Mouse (Mus musculus): ENCODE results near the gene Mettl7b.
"Not testable (repeated sequence)": the region's sequence is repeated elsewhere in the genome, so short reads cannot be mapped to it uniquely, and the experiment has no call there.

Mettl7b gene

GRCm38 (mm10) chr10:128960590-128961584 is at the start of gene Mettl7b:
Mettl7b (minus strand) TSS chr10:128960988.
- peak; percentile 20 for DNase-seq (ENCODE audit: low spot score)

DNA sequence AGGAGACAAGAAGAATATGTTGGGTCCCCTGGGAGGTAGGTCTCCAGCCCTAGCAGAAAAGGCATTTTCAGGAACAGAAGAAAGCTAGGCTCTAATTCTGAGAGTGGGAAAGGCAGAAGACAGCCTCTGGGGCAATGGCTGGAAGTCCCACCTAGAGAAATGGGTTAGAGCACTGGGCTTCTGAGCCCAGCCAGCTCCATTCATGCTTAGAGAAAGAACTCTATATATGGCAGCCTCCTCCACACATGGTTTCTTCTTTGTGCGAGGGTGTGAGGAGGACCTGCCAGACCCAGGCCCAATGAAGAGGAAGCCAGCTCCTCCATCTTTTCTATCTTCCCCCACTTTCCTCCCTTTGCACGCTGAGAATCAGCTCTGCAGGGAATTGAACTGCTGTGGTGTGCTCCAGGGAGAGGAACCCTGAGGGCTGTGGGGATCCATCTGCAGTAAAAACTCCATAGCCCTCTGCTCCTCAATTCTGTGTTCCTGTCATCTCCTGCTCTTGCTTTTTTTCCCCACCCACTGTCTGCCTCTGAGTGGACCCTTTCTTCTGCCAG is 49.6 kb upstream of the Mettl7b start, which contains the start of gene Olfr763:
Olfr763 (plus strand) TSS at position 504 of the 554 bp plus-strand sequence.
- DNase-seq (ENCODE audit: low spot score) = no peak

DNA sequence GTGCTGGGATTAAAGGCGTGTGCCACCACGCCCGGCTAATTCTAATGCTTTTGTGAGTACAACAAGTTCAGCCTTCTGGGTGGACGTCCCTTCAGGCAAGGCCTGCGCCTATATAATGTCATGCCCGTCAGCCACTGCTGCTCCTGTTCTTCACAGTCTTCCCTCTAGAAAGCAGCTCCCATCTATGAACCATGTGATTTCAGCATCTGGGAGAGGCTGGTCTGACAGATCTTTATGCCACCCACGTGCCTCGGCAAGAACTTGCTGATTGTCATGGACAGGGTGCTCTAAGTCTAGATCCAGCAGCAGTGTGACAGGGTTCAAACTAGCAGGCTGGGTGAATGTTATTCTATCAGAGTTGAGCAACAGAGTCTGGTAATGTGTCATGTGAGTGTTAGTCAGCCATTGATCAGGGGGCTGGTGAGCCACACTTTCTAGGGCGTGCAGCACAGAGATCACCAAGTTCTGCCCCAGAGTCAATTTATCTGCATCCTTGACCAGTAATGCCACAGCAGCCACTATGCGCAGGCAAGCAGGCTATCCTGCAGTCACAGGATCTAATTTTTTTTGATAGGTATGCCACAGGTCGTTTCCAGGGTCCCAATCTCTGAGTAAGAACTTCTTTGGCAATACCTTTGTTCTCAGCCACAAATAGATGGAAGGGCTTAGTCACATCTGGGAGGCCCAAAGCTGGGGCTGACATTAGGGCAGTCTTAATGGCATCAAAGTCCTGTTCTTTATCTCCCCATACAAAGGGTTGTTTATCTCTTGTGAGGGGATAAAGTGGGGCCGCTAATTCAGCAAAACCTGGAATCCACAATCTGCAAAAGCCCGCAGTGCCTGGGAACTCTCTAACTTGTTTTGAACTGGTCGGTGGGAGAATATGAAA is 43.5 kb upstream of the Mettl7b start:
- DNase-seq (ENCODE audit: low spot score) = no peak

DNA sequence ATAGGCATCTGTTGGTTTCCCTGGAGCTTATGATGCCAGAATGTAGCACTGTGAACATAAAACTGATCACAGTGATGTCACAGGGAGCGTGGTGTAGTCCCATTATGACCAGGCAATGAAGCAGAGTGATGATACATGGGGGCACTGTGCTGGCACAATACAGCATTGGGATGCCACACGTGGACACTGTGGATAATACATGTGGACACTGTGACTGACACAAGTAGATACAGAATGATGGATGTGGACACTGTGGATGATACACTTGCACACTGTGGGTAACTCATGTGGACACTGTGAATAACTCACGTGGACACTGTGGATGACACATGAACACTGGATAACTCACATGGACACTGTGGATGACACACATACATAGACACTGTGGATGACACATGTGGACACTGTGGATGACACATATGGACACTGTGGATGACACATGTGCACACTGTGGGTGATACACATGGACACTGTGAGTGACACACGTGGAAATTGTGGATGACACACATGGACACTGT is 35.8 kb upstream of the Mettl7b start:
- DNase-seq (ENCODE audit: low spot score) = no peak

- DNase-seq (ENCODE audit: low spot score) = no peak
Measured at GRCm38 (mm10) chr10:128995796-128996195, 35.0 kb upstream of the Mettl7b start.

DNA sequence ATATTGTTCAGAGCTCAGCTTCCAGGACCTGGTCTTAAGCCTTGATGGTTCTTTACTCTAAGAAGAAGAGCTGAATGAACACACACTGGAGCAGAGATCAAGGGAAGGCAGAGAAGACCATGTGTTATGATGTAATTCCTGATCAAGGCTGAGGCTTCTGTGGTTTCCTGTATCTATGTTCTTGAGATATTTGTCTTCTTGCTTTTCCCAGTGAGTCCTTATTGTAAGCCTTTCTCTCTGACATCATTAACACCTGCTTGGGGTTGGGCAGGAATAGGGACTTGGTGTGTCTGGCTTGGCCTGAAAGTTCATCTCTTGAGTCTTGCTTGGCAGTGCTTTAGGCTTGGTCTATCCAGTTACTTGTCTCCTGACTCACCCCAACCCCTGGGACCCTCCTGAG is 30.2 kb upstream of the Mettl7b start:
- no peak for DNase-seq (ENCODE audit: low spot score)

- not testable (repeated sequence) for DNase-seq (ENCODE audit: low spot score)
Measured at GRCm38 (mm10) chr10:128990129-128990850, 29.5 kb upstream of the Mettl7b start.

GRCm38 (mm10) chr10:128989131-128989530 is 28.3 kb upstream of the Mettl7b start, which contains the start of gene Olfr9:
Olfr9 (plus strand) TSS chr10:128989431.
- DNase-seq (ENCODE audit: low spot score) = not testable (repeated sequence)

DNA sequence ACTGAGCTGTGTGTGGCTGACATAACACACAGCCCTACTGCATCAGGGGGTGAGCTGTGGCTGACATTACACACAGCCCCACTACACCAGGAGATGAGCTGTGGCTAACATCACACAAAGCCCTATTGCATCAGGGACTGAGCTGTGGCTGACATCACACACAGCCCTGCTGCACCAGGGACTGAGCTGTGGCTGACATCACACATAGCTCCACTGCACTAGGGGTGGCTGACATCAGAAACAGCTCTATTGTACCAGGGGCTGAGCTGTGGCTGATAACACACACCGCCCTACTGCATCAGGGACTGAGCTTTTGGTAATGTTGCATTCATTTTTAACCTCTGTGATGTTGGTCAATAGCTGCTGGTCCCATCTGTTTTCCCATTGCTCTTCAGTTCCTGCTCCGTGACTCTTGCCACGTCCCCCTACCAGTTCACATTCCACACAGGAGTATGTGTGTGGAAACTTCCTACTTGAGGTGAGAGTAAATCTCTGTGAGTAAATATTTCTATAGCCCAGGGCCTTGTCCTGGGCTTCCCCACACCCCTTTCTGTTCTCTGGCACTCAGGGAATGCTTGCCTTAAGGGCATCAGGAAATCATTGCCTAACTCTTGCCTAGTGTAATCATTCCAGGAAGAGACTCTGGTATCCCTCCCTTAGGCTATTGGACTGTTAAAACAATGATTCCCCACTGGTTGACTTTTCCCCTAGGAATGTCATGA is 20.0 kb upstream of the Mettl7b start:
- no peak for DNase-seq (ENCODE audit: low spot score)

DNA sequence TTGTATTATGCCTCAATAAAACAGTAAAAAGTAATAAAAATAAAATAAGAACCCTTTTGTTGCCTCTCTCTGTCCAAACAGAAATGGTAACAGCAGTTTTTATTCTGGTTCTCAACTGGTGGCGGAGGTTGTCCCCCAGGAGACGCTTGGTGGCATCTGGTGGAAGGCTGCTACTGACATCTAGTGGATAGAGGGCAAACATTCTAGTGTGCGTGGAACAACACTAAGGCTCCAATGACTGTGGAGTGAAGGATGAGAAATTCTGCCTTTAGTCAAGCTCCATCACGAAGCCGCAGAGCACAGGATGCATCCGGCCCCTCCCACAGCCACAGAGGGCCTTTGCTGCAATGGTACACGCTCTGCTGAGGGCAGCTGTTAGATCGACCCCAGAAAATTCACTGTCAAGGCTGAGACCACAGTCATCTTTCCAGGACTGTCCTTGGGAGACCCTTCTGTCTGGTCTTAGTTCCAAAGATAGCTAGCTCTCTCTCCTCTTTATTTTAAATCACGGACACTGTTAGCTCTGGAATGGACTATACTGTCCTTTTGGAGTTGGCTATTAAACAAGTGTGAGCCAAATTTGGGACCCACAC is 16.8 kb upstream of the Mettl7b start:
- peak; percentile 61 for DNase-seq (ENCODE audit: low spot score)

DNA sequence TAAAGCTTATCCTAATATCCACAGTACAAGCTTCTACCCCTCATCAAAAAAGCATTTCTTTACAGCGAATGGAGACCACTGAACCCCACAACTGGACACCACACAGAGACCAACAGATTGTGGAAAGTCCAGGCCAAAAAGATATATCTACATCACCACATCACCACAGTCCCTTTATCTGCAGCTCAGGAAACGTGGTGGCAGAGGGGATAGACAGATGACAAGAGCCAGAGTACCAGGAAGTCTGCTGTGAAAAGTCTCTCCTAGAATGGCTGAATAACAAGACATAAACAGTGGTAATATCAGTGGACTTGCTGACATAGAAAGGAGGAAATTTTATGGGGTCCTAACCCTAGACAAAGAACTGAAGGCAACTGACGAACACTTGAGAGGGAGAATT is 15.6 kb upstream of the Mettl7b start:
- DNase-seq (ENCODE audit: low spot score) = no peak

DNA sequence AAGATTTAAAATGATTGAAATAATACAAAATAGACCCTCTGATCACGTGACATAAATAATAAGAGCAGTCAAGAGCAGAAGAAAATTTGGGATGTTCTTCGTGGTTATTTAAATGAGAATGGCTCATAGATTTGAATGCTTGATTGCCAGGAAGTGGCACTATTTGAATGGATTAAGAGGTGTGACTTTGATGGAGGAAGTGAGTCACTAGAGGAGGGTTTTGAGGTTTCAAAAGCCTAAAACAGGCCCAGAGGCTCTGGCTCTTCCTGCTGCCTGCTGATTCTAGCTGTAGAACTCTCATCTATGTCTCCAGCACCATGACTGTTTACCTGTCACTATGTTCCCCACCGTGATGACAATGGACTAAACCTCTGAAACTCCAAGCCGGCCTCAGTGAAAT is 12.1 kb upstream of the Mettl7b start:
- no peak for DNase-seq (ENCODE audit: low spot score)

DNA sequence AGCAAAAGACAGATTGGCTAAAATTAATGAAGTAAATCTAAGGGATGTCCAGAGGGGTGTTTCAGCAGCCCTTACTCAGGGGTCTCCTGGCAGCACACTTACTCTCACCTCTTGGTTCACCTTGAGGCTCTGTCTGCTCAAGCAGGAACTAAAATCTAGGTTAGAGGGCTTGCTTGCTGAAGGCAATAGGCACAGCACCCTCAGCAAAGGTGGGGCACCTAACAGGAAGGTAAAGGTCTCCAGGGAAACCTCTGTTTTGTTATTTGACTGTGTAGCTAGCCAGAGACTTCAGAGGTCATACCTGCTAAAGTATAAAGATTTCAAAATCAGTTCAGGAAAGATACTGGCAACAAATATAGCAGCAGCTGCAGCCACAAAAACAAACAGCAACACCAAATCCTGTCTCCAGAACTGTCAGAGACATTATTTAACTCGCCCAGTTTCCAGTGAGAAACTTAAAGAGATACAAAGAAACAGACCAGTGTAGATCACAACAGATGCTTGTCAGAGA is 10.0 kb upstream of the Mettl7b start:
- DNase-seq (ENCODE audit: low spot score) = no peak

DNA sequence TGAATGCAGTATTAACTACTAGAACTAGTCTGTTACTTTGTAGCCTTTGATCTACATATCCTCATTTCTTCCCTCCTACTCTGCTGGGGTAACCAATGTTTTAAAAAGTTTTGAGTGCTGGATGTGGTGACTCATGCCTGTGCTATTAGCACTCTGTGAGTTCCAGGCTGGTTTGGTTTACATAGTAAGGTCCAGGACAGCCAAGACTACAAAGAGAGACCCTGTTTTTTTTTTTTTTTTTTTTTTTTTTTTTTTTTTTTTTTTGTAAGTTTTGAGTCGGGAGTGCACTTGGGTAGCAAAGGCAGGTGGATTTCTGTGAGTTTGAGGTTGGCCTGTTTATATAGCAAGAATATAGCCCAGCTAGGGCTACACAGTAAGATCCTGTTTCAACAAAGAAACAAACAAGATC is 7.6 kb upstream of the Mettl7b start:
- no peak for DNase-seq (ENCODE audit: low spot score)

GRCm38 (mm10) chr10:128965871-128966270 is 5.1 kb upstream of the Mettl7b start:
- DNase-seq (ENCODE audit: low spot score) = no peak

DNA sequence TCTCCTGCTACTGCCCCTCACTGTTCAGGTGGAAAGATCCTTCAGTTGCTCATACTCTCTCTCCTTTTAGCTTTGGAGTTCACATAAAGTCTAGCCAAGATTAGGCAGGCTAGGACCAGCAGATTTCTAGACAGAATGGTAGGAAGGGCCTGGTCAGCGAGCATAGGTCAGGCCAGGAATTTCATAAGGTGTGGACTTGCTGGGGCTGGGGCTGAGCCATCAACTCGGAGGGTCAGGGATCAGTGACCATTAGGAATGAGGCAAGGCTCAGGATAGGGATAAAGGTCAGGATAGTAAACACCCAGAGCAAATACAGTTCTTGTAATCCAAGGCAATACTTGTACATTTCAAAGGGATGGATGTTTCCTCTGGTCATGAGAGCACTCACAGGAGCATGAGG is 4.2 kb upstream of the Mettl7b start:
- no peak for DNase-seq (ENCODE audit: low spot score)

DNA sequence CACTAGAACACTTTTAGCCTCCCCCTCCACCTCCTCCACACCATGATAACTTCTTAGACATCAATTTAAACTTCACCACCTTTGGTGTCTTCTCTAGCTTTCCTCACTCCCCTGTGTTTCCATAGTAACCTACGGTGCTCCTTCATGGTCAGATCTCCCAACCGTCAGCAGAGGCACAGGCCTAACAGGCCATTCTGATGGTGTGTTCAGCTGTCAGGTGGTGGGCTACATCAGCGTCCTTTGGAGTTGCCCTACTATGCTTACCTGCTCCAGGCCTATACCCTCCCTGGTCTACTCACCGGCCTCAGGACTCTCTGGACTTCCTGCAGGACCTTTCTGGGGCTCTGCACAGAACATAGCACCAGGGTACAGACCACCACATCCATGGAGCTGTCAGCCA is 646 bp downstream of the Mettl7b start:
- no peak for DNase-seq (ENCODE audit: low spot score)

GRCm38 (mm10) chr10:128958340-128958739 is 2.4 kb downstream of the Mettl7b start:
- DNase-seq (ENCODE audit: low spot score) = no peak

DNA sequence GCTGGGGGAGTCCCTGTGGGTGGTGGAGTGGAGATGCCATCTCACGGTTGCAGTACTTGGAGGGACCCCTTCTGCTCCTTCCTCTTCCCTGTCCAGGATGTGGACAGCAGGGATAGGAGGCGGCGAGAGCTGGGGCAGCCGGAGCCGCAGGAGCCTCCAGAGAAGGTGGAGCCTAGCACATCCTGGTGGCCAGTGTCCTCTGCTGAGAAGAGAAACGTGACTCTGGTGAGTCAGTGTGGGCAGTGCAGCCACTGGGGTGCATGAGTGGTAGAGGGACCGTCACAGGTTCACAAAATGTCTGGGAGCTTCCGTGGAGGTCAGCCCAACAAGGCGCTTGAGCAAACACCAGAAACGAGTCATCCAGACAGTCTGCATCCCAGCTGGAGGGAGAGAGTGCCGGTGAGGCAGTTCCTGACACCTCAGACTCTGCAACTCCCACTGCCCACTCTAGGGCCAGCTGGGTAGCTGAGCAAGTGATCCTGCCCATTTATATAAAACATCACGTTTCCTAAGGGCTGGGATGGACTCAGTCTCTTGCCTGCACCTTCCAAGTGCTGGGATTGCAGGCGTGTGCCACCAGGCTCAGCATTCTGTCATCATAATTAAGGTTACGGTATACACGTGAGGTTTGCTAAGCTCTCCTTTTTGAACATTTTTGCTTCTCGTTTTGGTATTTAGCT is 10.4 kb downstream of the Mettl7b start:
- no peak for DNase-seq (ENCODE audit: low spot score)
